Mouse (Mus musculus): ENCODE measurements around the gene Olfr202.
"Not testable (repeated sequence)": the region's sequence is repeated elsewhere in the genome, so short reads cannot be mapped to it uniquely, and the experiment has no call there.

The Olfr202 gene

GRCm38 (mm10) chr16:59286693-59287092 lies at the start of gene Olfr202:
TSS of gene Olfr202 (minus strand) at chr16:59286793.
- DNase-seq (ENCODE audit: low read depth, low spot score), result no peak

DNA sequence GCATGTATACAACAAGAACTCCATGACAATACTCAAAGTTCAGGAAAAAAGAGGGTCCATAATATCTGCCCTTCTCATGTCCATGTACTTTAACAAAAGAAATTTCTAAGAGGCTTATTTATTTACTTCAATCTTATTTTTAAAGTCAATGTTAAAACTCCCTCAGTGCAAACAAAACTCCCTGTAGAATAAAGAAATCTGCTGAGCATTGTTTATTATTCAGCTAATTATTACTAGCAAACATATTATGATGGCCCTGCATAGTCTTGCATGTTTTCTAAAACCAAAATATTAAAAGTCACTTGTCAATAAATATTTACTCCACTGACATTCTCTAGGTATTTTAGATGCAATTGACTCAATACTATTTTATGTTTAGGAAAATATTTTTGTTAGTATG lies 44.4 kb upstream of the Olfr202 start, which contains the start of gene Olfr205:
Olfr205 (minus strand) TSS at position 101 of the 400 bp plus-strand sequence.
- DNase-seq (ENCODE audit: low read depth, low spot score), result no peak

DNA sequence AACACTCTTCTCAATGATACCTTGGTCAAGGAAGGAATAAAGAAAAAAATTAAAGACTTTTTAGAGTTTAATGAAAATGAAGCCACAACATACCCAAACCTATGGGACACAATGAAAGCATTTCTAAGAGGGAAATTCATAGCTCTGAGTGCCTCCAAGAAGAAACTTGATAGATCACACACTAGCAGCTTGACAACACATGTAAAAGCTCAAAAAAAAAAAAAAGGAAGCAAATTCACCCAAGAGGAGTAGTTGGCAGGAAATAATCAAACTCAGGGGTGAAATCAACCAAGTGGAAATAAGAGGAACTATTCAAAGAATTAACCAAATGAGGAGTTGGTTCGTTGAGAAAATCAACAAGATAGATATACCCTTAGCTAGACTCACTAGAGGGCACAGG lies 36.7 kb upstream of the Olfr202 start:
- not testable (repeated sequence) for DNase-seq (ENCODE audit: low read depth, low spot score)

DNA sequence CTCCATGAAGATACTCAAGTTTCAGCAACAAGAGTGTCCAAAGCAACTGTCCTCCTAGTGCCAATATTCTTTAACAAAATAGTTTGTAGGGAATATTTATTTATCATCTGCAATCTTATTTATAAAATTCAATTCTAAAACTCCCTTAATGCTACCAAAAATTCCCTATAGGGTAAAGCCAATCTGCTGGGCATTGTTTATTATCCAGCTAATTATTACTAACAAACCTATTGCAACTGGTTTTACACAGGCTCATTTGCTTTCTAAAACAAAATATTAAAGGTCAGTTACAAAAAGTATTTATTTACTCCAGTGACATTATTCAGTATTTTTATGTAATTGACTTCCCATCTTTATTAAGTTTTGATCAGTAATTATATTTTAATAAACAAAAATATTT lies 31.6 kb upstream of the Olfr202 start, which contains the start of gene Olfr204:
Olfr204 (minus strand) TSS at position 101 of the 400 bp plus-strand sequence.
- DNase-seq (ENCODE audit: low read depth, low spot score), result no peak

- no peak for DNase-seq (ENCODE audit: low read depth, low spot score)
Measured at GRCm38 (mm10) chr16:59298581-59298980, 12.0 kb upstream of the Olfr202 start, which contains the start of gene Olfr203. TSS of gene Olfr203 (plus strand) at chr16:59298881.

DNA sequence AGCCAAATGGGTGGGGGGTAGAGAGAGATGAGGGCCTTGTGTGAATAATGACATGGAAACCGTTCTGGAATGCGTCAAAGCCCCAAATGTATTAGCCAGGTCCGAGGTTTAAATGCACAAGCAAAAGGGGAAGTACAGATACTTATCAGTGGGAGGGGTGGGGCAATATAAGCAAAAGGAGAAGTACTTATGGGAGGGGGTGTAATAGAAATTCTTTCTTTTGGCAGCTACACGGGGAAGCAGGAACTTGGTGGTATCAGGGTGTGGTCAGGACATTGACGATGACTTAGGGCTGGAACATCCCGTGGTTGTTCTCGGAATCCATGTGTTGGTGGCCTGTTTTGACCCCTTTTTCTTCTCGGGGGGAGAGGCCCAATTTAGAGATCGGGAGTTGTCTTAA lies 983 bp upstream of the Olfr202 start:
- not testable (repeated sequence) for DNase-seq (ENCODE audit: low read depth, low spot score)

GRCm38 (mm10) chr16:59283476-59283875 lies 3.1 kb downstream of the Olfr202 start:
- no peak for DNase-seq (ENCODE audit: low read depth, low spot score)

- DNase-seq (ENCODE audit: low read depth, low spot score), result no peak
Measured at GRCm38 (mm10) chr16:59280542-59280941, 6.1 kb downstream of the Olfr202 start.

GRCm38 (mm10) chr16:59272532-59272931 lies 14.1 kb downstream of the Olfr202 start, which contains the start of gene Olfr201:
TSS of gene Olfr201 (minus strand) at chr16:59272632.
- not testable (repeated sequence) for DNase-seq (ENCODE audit: low read depth, low spot score)

DNA sequence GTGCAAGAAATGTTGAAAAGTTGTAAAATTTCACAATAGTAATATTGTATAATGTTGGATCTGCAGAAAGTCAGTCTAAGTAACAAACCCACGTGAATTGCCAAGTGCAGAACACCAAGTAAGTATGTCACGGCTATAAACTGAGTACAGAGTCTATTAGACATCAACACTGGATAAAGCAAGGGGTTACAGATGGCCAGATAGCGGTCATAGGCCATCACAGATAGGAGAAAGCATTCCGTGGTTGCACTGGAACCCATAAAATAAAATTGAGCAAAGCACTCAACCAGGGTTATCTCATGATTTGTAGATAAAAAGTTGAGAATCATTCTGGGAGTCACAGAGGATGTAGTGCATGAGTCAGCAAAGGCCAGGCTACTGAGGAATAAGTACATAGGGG lies 17.5 kb downstream of the Olfr202 start:
- not testable (repeated sequence) for DNase-seq (ENCODE audit: low read depth, low spot score)

- DNase-seq (ENCODE audit: low read depth, low spot score), result no peak
Measured at GRCm38 (mm10) chr16:59249684-59250083, 36.9 kb downstream of the Olfr202 start.
